Mouse (Mus musculus): ENCODE measurements around the gene Igsf6.

GRCm38 (mm10) chr7:121044251-121044650 is 30.1 kb downstream of the Igsf6 start:
- TF ChIP-seq POLR2A (IDR thresholded peaks at IDR 0.05; ENCODE audit: insufficient read length, low read depth): no peak
- TF ChIP-seq CEBPB (IDR thresholded peaks at IDR 0.05; ENCODE audit: insufficient read depth, poor library complexity, severe bottlenecking): no peak
- no peak for TF ChIP-seq MYOD1 (IDR thresholded peaks at IDR 0.05; ENCODE audit: control insufficient read depth in 1 of 3, insufficient read length in 2 of 3, low read depth in 2 of 3)
- no peak for TF ChIP-seq E2F4 (IDR thresholded peaks at IDR 0.05; ENCODE audit: insufficient read depth)
- TF ChIP-seq TCF12 (IDR thresholded peaks at IDR 0.05; ENCODE audit: insufficient read depth, poor library complexity, severe bottlenecking): no peak
- TF ChIP-seq MAX (IDR thresholded peaks at IDR 0.05; ENCODE audit: low read depth): no peak
- no peak for TF ChIP-seq USF1 (IDR thresholded peaks at IDR 0.05; ENCODE audit: low read depth)
- TF ChIP-seq SRF (IDR thresholded peaks at IDR 0.05; ENCODE audit: control insufficient read depth, insufficient read length, low read depth): no peak
- no peak for TF ChIP-seq MYOG (IDR thresholded peaks at IDR 0.05; ENCODE audit: control insufficient read depth in 1 of 3, insufficient read depth in 1 of 3, insufficient read length in 2 of 3, low read depth in 2 of 3)
- no peak for TF ChIP-seq REST (IDR thresholded peaks at IDR 0.05; ENCODE audit: insufficient read depth, insufficient read length)

All from myocyte (in vitro differentiated cells).